Mouse (Mus musculus): Measurements from ENCODE around the gene Kif26a.

- TF ChIP-seq POLR2A (IDR thresholded peaks at IDR 0.05; ENCODE audit: insufficient read depth, low read depth, low read length) (no peak), CTCF (IDR thresholded peaks at IDR 0.05) (no peak), EP300 (IDR thresholded peaks at IDR 0.05; ENCODE audit: insufficient read depth, low read depth, low read length) (no peak)
Observed at GRCm38 (mm10) chr12:112196562-112196961, 50.6 kb downstream of the Kif26a start.
